Mouse (Mus musculus) mature B cell (primary cell): ENCODE measurements around the gene Opcml.

ENCODE experiments used
- in situ Hi-C: fragments of 300-500 bp; cut with MboI; formaldehyde crosslinking; loops from 2 replicates; pipeline ENCODE4 v1.14.3; 2019

Opcml gene

GRCm38 (mm10) chr9:28003131-28003530 is 212.6 kb downstream of the Opcml start:
- in situ Hi-C loops, result no loop called here

DNA sequence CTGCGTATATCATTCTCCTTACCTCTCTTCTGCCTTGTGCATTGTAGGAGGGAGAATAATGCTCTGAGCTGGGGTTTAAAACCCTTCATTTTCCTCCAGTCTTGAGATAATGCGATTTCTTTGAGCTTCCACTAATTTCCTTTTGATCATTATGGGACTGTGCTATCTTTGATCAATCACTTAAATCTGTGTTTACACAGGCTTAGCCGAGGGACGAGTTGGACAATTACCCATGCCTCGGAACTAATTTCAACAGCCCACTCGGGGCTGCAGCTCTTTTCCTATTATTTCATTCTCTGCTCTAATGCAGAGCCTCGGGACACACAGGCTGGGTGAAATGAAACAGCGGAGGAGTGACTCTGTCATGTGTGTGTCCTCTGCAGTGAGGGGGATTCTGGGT is 220.9 kb downstream of the Opcml start:
- in situ Hi-C loops, result no loop called here

DNA sequence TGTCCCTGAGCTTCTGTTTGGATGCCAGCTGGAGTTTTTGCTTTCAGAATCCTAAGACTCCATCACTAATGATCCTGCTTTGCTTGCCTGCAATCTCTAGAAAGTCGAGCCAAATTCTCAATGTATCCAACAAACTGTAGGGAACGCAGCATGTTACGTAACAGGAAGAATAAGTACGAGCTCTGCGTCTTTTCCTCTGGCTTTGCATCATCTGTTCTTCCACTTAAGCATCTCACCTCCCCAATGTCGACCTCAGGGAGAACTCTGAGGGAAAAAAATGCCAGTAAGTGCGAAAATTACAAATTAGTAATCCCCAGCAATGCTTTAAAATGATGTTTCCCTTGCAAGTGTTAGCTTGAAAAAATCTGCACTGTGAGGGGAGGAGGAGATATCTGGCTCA is 222.1 kb downstream of the Opcml start:
- in situ Hi-C loops, result no loop called here

- in situ Hi-C loops, result no loop called here
Observed at GRCm38 (mm10) chr9:28013192-28013591, 222.6 kb downstream of the Opcml start.

- in situ Hi-C loops, result no loop called here
Observed at GRCm38 (mm10) chr9:28028156-28028555, 237.6 kb downstream of the Opcml start.

DNA sequence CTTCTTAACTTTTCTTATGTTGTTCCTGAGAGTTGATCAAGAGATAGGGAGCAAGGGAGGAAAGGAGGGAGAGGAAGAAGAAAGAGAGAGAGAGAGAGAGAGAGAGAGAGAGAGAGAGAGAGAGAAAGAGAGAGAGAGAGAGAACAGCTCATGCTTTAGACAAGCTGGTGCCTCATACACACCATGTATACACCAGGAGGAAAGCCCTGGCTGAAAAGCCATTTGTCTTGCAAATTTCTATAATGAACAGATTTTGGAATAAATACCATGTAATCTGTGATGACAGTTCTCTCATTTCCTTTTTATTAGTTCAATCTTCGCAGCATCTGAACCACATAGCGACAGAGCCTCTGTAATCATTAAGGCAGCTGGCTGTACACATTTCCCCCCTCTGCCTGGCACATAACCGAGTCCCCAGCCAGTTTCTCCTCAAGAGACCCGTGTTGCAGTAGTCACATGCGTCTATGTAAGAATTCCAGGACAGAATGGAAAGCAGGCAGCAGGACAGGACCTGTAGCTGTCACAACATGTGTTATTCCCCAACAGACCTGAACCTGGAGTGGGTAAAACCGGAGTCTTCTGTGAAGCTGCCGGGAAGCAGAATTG is 238.3 kb downstream of the Opcml start:
- in situ Hi-C loops, result no loop called here

GRCm38 (mm10) chr9:28049157-28049556 is 258.6 kb downstream of the Opcml start:
- in situ Hi-C loops, result no loop called here

DNA sequence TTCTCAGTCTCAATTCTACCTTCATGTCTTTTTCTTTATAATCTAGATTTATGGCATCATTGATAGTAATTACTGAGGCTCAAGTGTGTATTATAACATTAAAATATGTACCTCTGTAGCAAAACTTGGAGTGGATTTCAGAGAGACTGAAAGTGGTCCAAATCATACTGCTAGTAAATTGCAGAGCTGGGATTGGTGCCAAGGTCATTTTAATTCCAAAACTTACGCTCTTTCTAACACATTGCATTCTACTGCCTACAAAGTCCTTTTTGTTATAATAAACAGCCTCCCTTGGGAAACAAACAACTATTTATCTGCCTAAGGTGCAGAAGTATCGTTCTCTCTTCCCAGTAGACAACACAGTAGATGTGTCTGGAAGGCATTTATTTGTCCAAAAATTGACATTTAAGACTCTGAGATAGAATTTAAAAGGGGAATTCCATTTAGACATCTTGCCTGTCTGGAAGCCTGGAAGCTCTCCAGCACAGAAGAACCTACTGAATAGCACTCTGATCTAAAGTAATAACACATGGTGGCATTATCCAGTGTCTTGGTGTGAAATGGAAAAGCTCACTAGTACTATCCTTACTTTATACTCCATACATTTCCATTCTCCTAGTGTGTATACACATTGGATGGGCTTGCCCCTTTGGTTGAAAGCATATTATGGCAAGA is 266.7 kb downstream of the Opcml start:
- in situ Hi-C loops, result no loop called here

- in situ Hi-C loops, result no loop called here
Observed at GRCm38 (mm10) chr9:28065126-28065525, 274.6 kb downstream of the Opcml start.

- in situ Hi-C loops, result no loop called here
Observed at GRCm38 (mm10) chr9:28080694-28081093, 290.1 kb downstream of the Opcml start.

DNA sequence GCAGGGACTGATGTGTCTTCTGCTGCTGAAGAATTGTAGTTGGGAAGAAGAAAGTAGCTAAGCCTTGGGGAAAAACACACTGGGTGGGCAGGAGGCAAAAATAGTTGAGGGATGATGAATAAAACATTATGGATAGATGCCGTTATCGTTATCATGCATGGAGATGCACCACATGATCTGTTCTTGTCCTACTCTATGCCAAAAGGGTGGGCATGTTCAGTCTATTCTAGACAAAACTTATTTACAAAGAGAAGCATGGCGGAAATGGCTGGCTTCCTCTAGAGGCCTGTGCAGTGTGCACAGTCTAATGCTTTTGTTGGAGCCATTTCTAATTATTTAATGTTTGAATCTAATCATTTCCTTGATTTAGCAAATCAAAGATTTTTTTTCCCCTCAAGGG is 293.2 kb downstream of the Opcml start:
- in situ Hi-C loops, result no loop called here

GRCm38 (mm10) chr9:28084273-28084726 is 293.7 kb downstream of the Opcml start:
- in situ Hi-C loops, result no loop called here

GRCm38 (mm10) chr9:28091395-28091794 is 300.8 kb downstream of the Opcml start:
- in situ Hi-C loops, result no loop called here

GRCm38 (mm10) chr9:28094722-28095121 is 304.1 kb downstream of the Opcml start:
- in situ Hi-C loops, result no loop called here

DNA sequence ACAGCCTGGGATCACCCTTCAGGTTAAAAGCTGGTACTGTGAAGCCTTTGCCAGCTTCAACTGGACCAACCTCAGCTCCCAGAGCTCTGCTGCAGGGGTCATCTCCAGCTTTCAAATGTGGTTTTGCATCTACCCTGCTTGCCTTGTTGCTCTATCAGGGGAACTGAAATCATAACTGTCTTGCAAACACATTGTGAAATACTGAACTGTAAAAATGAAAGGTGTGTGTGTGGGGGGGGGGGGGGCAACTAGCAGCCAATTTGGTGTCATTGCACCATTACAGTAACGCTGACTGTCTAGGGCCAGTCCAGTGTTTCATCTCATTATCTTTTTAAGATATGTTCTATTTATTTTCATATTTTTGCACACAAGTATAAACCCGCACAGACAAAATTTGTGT is 305.6 kb downstream of the Opcml start:
- in situ Hi-C loops, result no loop called here

DNA sequence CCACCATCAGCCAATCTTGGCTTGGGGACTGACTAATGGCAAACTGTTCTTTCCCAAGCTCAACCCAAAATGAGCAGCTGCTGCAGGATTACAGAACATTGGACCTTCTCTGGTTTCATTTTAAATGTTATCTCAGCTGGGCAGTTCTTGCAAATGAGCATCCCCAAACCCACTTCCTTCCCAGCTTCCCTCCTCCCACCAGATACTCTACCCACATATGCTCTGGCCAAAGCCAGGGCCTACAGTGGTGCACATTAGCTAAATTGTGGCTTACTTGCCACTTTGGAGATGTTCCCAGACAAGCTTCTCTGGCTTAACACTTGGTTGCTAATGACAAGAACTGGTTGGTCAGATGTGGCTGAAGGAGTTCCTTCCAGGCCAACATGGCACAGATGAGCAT is 311.4 kb downstream of the Opcml start:
- in situ Hi-C loops, result no loop called here

- in situ Hi-C loops, result no loop called here
Observed at GRCm38 (mm10) chr9:28121858-28122257, 331.3 kb downstream of the Opcml start.

- in situ Hi-C loops, result no loop called here
Observed at GRCm38 (mm10) chr9:28128735-28129134, 338.2 kb downstream of the Opcml start.

DNA sequence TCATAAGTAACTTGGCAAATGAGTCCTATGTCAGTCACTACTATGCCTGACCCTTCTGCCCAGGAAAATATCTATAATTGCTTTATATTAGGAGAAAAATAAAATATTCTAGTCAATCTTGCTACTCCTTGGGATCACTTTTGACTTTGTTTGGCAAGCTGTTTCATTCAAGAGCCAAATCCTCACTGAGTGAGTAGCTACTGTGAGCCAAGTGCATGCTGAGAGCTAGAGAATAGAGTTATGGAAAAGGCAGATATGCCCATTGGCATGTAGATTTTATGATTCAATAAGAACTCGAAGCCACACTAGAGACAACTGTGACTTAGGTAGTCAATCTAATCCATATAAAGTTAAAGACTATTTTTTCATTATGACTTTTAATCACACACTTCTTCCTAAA is 340.9 kb downstream of the Opcml start:
- in situ Hi-C loops, result no loop called here

GRCm38 (mm10) chr9:28136614-28137013 is 346.0 kb downstream of the Opcml start:
- in situ Hi-C loops, result no loop called here

- in situ Hi-C loops, result no loop called here
Observed at GRCm38 (mm10) chr9:28139957-28140597, 349.5 kb downstream of the Opcml start.

DNA sequence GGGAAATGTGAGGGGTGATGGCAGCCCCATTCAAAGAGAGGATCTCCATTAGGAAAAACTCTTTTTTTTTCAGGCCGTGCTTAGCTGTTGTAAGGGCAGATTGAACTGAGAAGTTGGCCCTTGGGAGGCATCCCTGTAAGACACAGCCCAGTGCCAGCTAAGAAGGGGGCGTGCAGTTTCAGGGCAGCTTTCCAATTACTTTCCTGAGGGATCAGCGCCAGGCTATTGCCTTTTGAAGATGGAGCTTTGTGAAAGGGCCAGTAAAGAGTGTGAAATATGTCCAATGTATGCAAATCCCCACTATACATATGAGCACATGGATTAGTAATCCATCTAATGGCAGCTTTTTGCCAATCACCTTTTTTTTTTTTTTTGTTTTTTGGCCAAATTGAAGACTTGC is 358.9 kb downstream of the Opcml start:
- in situ Hi-C loops, result no loop called here

DNA sequence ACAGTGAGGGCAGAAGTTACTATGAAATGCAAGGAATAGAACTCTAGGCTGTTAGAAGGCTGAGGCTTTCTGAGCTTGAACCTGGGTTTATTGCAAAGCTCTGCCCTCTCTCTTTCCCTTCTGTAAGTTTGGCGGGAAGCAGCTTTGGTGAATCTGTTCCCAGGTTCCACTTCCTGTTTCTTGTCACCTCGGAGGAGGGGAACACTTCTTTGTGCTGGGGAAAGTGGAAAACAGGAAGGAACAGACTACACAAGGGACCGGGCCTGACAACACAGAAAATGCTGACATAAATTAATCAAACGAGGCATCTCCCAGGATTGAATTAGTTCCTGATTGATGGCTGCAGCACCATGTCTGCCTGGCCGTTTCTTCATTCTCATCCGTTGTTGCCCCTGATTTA is 363.2 kb downstream of the Opcml start:
- in situ Hi-C loops, result no loop called here
